22 mouse cellular contexts compared by ENCODE assay signal in the genomic region with DNA sequence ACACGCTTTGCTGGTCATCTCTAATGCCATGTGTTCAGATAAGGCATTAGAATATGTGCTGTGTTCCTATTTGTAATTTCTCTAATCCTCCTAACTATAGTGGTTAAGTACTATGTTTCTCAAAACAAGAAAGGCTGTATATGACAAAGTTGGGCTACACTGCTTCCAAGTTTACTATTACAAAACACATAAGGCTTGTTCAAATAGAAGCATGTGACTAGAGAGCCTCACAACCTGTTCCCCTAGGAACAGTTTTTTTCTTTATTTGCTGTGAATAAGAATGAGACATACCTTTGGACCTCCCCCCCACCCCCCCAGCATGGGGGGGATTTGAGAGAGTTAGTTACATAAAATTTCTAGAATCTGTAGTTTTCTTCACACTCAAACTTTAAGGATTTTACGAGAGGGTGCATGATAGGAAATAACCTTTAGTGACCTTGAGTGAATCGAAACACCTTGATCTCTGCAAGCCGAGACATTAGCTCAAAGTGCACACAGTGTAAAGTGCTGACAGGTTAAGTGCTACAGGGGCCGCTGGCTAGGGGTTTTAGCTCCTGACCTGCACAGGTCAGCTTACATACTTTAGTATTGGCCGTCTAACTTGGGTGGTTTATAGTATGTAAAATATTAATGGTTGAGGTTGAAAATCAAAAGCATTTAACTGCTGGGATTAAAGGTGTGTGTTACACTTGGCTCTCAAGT. TPM values are rescaled to one million over a fixed set of nuclear protein-coding genes. Genes with fewer than 3 reads are reported as not detected.
DNase-seq lines count a peak whose midpoint lies in the region; ATAC-seq lines count a peak whose summit lies in the region.
"Had no signal": no experiment of that assay in that cellular context is flagged by ENCODE, and none has a peak within 500 bp of the region (broad histone marks: within the 10 kb centered on the region; RNA-seq: fewer than 3 reads in every experiment).

No protein-coding gene starts in this region.

- H3K9ac ChIP-seq in heart, embryonic 13.5 days = 0 out of 2 replicates have a peak overlapping the region, but pooled peaks have one; percentile 33
- no peak overlapping the region for H3K9ac ChIP-seq in liver, embryonic 13.5 days
- no peak overlapping the region for H3K9ac ChIP-seq in liver, embryonic 12.5 days
- H3K9ac ChIP-seq in midbrain, embryonic 11.5 days (ENCODE audit: low read length) = no peak overlapping the region
- H3K9ac ChIP-seq: forebrain, embryonic 13.5 days; limb, embryonic 13.5 days had no signal

- ATAC-seq in heart, embryonic 13.5 days (ENCODE audit: extremely low read depth, insufficient number of reproducible peaks, low FRiP score, low TSS enrichment) = no peak
- peak; percentile 24; the same call in 1 of the 2 replicates for ATAC-seq in liver, embryonic 13.5 days (ENCODE audit: low read depth)
- ATAC-seq in liver, embryonic 12.5 days = no peak
- no peak for ATAC-seq in midbrain, embryonic 11.5 days (ENCODE audit: low FRiP score)
- ATAC-seq: CD4-positive, CD25-positive, alpha-beta regulatory T cell, adult 4 months; forebrain, embryonic 13.5 days; midbrain, embryonic 16.5 days had no signal

- peak overlapping the region; percentile 48; the same call in 1 of the 2 replicates for H3K27ac ChIP-seq in heart, embryonic 13.5 days (replicated peaks)
- no peak overlapping the region for H3K27ac ChIP-seq in liver, embryonic 13.5 days
- no peak overlapping the region for H3K27ac ChIP-seq in liver, embryonic 12.5 days
- no peak overlapping the region for H3K27ac ChIP-seq in midbrain, embryonic 11.5 days (ENCODE audit: low read depth, low read length)
- H3K27ac ChIP-seq: embryonic facial prominence, embryonic 10.5 days; forebrain, embryonic 13.5 days; hindbrain, embryonic 10.5 days; layer of hippocampus, adult 2 months; left cerebral cortex, adult 2 months; limb, embryonic 13.5 days had no signal

- peak overlapping the region; percentile 28 for H3K4me2 ChIP-seq in heart, embryonic 13.5 days
- no peak overlapping the region for H3K4me2 ChIP-seq in liver, embryonic 13.5 days
- no peak overlapping the region for H3K4me2 ChIP-seq in liver, embryonic 12.5 days
- no peak overlapping the region for H3K4me2 ChIP-seq in midbrain, embryonic 11.5 days
- H3K4me2 ChIP-seq: forebrain, embryonic 13.5 days; limb, embryonic 13.5 days had no signal

- no peaks in the 10 kb centered on the region for H3K9me3 ChIP-seq in heart, embryonic 13.5 days
- H3K9me3 ChIP-seq in liver, embryonic 13.5 days (replicated peaks) = no peaks in the 10 kb centered on the region
- H3K9me3 ChIP-seq in liver, embryonic 12.5 days (replicated peaks) = no peaks in the 10 kb centered on the region
- H3K9me3 ChIP-seq in midbrain, embryonic 11.5 days (ENCODE audit: control insufficient read depth, low read length) = no peaks in the 10 kb centered on the region
- H3K9me3 ChIP-seq: embryonic facial prominence, embryonic 10.5 days; forebrain, embryonic 13.5 days; G1E; hindbrain, embryonic 10.5 days; limb, embryonic 13.5 days; megakaryocyte, embryonic 14.5 days had no signal

- no peaks in the 10 kb centered on the region for H3K27me3 ChIP-seq in heart, embryonic 13.5 days (replicated peaks)
- H3K27me3 ChIP-seq in liver, embryonic 13.5 days = no peaks in the 10 kb centered on the region
- no peaks in the 10 kb centered on the region for H3K27me3 ChIP-seq in liver, embryonic 12.5 days (replicated peaks)
- no peaks in the 10 kb centered on the region for H3K27me3 ChIP-seq in midbrain, embryonic 11.5 days (ENCODE audit: control insufficient read depth, insufficient read depth, low read length)
- H3K27me3 ChIP-seq: forebrain, embryonic 13.5 days; limb, embryonic 13.5 days; megakaryocyte, embryonic 14.5 days had no signal

- peaks cover 72% of the 10 kb centered on the region for H3K36me3 ChIP-seq in heart, embryonic 13.5 days
- H3K36me3 ChIP-seq in liver, embryonic 13.5 days = peaks cover 46% of the 10 kb centered on the region
- H3K36me3 ChIP-seq in liver, embryonic 12.5 days = peaks cover 72% of the 10 kb centered on the region
- peaks cover 4% of the 10 kb centered on the region; the same call in 1 of the 2 replicates for H3K36me3 ChIP-seq in midbrain, embryonic 11.5 days (ENCODE audit: control insufficient read depth, insufficient read depth, low read length)

- DNase-seq in heart, postnatal 4 days = no peak
- no peak for DNase-seq in liver, embryonic 13.5 days
- peak; percentile 19 for DNase-seq in kidney, postnatal 14 days
- DNase-seq in urinary bladder, adult 18-20 months (ENCODE audit: low spot score in 2 of 2) = no peak
- DNase-seq in adrenal gland, postnatal 36 days = no peak
- no peak for DNase-seq in midbrain, embryonic 11.5 days (ENCODE audit: low spot score, missing footprints)
- DNase-seq: cerebellum, postnatal 25 days; gastrocnemius, postnatal 25 days; lung, postnatal 14 days; thymus, adult 2 months had no signal

- no peak overlapping the region for H3K4me3 ChIP-seq in heart, embryonic 13.5 days
- H3K4me3 ChIP-seq in liver, embryonic 13.5 days (replicated peaks) = no peak overlapping the region
- H3K4me3 ChIP-seq in liver, embryonic 12.5 days = no peak overlapping the region
- no peak overlapping the region for H3K4me3 ChIP-seq in midbrain, embryonic 11.5 days (ENCODE audit: low read depth, low read length)
- H3K4me3 ChIP-seq: embryonic facial prominence, embryonic 10.5 days; forebrain, embryonic 13.5 days; hindbrain, embryonic 10.5 days; layer of hippocampus, adult 2 months; left cerebral cortex, adult 2 months; limb, embryonic 13.5 days; megakaryocyte, embryonic 14.5 days had no signal

- peaks cover 25% of the 10 kb centered on the region for H3K4me1 ChIP-seq in heart, embryonic 13.5 days
- peaks cover 17% of the 10 kb centered on the region for H3K4me1 ChIP-seq in liver, embryonic 13.5 days (replicated peaks)
- H3K4me1 ChIP-seq in liver, embryonic 12.5 days = peaks cover 17% of the 10 kb centered on the region
- H3K4me1 ChIP-seq in midbrain, embryonic 11.5 days (ENCODE audit: control insufficient read depth, insufficient read depth, low read length) = peaks cover 6% of the 10 kb centered on the region; the same call in 1 of the 2 replicates

- WGBS in heart, embryonic 13.5 days = 51% methylated on average over 6 of the region's 6 CpGs
- WGBS in liver, embryonic 13.5 days (ENCODE audit: insufficient replicate concordance) = 72% methylated on average over 6 of the region's 6 CpGs
- 79% methylated on average over 6 of the region's 6 CpGs for WGBS in liver, embryonic 12.5 days (ENCODE audit: insufficient replicate concordance)
- WGBS in midbrain, embryonic 11.5 days = 89% methylated on average over 6 of the region's 6 CpGs

RNA-seq across cellular contexts. Expression of a gene that starts 4.9 kb away (rescaled TPM):
- polyA plus RNA-seq in heart, embryonic 13.5 days (2015; fragmentation: Nextera tagmentation; extraction: Ambion mirVana) = 124 and 129 TPM in 2 replicates
- total RNA-seq in heart, postnatal 4 days (2021) = 100 to 1,000 TPM; 120 to 129 TPM
- 164 and 176 TPM in 2 replicates for polyA plus RNA-seq in liver, embryonic 13.5 days (2015; fragmentation: Nextera tagmentation; extraction: Ambion mirVana)
- polyA plus RNA-seq in liver, embryonic 12.5 days (2016; fragmentation: Nextera tagmentation; extraction: Ambion mirVana) = 172 and 175 TPM in 2 replicates
- 10 to 100 TPM; 83.3 to 89.4 TPM for total RNA-seq in adrenal gland, postnatal 36 days (2021)
- 165 and 186 TPM in 2 replicates for polyA plus RNA-seq in midbrain, embryonic 11.5 days (2014; fragmentation: Nextera tagmentation; extraction: Ambion mirVana)

RNA-seq across cellular contexts. Expression of a gene that starts 56.5 kb away (rescaled TPM):
- 63.6 and 68.8 TPM in 2 replicates for polyA plus RNA-seq in heart, embryonic 13.5 days (2015; fragmentation: Nextera tagmentation; extraction: Ambion mirVana)
- total RNA-seq in heart, postnatal 4 days (2021) = 100 to 1,000 TPM; 161 to 166 TPM
- polyA plus RNA-seq in liver, embryonic 13.5 days (2015; fragmentation: Nextera tagmentation; extraction: Ambion mirVana) = 31.9 and 40.2 TPM in 2 replicates
- polyA plus RNA-seq in liver, embryonic 12.5 days (2016; fragmentation: Nextera tagmentation; extraction: Ambion mirVana) = 36.3 and 38.9 TPM in 2 replicates
- total RNA-seq in adrenal gland, postnatal 36 days (2021) = 100 to 1,000 TPM; 113 to 139 TPM
- polyA plus RNA-seq in midbrain, embryonic 11.5 days (2014; fragmentation: Nextera tagmentation; extraction: Ambion mirVana) = 72.9 and 78.5 TPM in 2 replicates
